Mouse (Mus musculus): ENCODE results near the gene Sptssb. TPM values are rescaled to one million over a fixed set of nuclear protein-coding genes. Genes with fewer than 3 reads are reported as not detected.

The Sptssb gene
- polyA plus RNA-seq, 1 experiment from 2014 or later: 1.1 TPM

DNA sequence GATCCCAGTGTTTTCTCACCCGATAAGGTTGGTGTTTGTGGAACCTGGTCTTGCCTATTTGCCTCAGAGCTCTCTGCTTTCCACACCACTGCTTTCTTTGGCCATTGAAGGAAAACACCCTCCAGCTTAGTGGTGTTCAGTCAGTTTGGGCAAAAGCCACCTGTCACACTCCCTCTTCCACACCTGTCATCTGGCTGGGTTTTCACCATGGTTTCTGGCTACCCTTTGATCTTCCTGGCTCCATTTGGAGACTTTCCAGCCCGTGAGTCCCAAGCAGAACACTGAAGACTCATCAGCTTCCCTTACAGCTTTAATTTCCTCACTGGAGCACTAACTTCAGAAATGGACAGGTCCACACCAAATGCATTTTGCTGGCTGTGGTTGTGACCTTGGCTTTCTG lies 26.1 kb upstream of the Sptssb start:
- H3K4me3 ChIP-seq: no peak overlapping the region
- H3K27ac ChIP-seq: no peak overlapping the region
- H3K27me3 ChIP-seq: no peaks in the 10 kb centered on the region
- no peak overlapping the region for H3K9ac ChIP-seq
- H3K9me3 ChIP-seq (replicated peaks): no peaks in the 10 kb centered on the region
- H3K4me1 ChIP-seq (replicated peaks): no peaks in the 10 kb centered on the region
- no peaks in the 10 kb centered on the region for H3K36me3 ChIP-seq
- ATAC-seq (replicated peaks; ENCODE audit: insufficient number of reproducible peaks, insufficient read depth, low FRiP score, low read depth): no peak
- no peak overlapping the region for H3K4me2 ChIP-seq
- WGBS: 64% methylated on average over 2 of the region's 2 CpGs

DNA sequence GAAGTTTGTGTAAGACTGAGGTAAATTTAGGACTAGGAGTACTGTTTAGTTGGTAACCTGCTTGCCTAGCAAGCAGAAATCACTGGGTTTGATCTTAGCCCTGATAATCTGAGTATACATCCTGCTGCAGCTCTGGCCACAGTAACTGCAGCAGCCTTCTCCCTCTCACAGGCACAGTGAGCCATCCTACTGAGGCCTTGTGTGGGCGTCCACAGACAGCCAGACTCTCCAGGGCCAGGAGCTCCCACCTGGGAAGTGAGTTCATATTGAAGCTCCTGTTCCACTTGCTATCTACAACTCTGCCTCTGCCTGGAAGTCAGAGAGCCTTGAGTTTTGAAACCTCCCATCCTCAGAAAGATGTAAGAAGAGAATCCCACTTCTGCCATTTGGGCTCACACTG lies 24.0 kb upstream of the Sptssb start:
- H3K9ac ChIP-seq: no peak overlapping the region
- no peak overlapping the region for H3K27ac ChIP-seq
- no peak overlapping the region for H3K4me3 ChIP-seq
- no peaks in the 10 kb centered on the region for H3K27me3 ChIP-seq
- H3K9me3 ChIP-seq (replicated peaks): no peaks in the 10 kb centered on the region
- H3K4me2 ChIP-seq: no peak overlapping the region
- H3K36me3 ChIP-seq: no peaks in the 10 kb centered on the region
- no peak for ATAC-seq (replicated peaks; ENCODE audit: insufficient number of reproducible peaks, insufficient read depth, low FRiP score, low read depth)
- WGBS: 74% methylated on average over 1 of the region's 1 CpGs
- H3K4me1 ChIP-seq (replicated peaks): no peaks in the 10 kb centered on the region

DNA sequence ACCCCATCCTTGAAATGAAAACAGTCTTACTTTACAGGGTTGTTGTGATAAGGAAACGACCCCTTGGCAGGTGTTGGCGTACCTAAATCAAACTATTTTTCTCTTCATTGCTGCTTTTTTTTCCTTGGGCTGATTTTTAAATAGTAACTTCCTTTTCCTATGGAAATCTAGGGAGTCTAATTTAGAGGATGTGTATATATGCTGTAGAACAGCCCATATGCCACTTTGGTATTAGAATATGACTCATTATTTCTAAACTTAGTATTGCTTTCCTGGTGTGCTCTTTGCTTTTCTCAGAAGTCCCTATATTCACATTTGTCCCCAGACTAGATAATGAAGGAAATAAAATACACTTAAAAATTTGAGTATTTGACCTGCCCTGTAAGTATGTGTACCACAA lies 17.8 kb upstream of the Sptssb start:
- 62% methylated on average over 2 of the region's 2 CpGs for WGBS
- no peak overlapping the region for H3K27ac ChIP-seq
- no peaks in the 10 kb centered on the region for H3K9me3 ChIP-seq (replicated peaks)
- H3K36me3 ChIP-seq: no peaks in the 10 kb centered on the region
- no peak overlapping the region for H3K4me2 ChIP-seq
- no peak overlapping the region for H3K9ac ChIP-seq
- no peaks in the 10 kb centered on the region for H3K27me3 ChIP-seq
- no peak for ATAC-seq (replicated peaks; ENCODE audit: insufficient number of reproducible peaks, insufficient read depth, low FRiP score, low read depth)
- no peaks in the 10 kb centered on the region for H3K4me1 ChIP-seq (replicated peaks)
- no peak overlapping the region for H3K4me3 ChIP-seq

DNA sequence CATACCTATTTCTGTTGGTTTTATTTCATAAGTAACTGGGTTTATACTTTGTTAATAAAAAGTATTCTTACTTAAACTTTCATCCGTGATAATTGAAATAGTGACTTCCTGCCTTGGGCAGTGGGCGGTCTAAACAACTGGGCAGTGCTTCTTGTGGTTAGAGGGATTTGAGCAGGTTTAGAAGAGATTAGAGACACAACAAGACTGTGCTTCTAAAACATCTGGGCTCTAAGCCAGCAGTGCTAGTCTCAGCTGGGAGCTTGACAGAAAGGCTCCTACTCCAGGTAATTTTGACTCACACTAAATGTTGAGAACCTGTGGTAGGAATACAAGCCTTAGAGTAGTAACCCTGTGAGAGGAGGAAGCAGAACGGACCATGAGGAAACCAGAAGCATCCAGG lies 15.0 kb upstream of the Sptssb start:
- Histone ChIP-seq H3K9ac (no peak overlapping the region), H3K36me3 (no peaks in the 10 kb centered on the region), H3K4me1 (replicated peaks) (no peaks in the 10 kb centered on the region), H3K27me3 (no peaks in the 10 kb centered on the region), H3K27ac (no peak overlapping the region), H3K9me3 (replicated peaks) (no peaks in the 10 kb centered on the region), H3K4me3 (no peak overlapping the region), H3K4me2 (no peak overlapping the region)
- 74% methylated on average over 3 of the region's 3 CpGs for WGBS
- no peak for ATAC-seq (replicated peaks; ENCODE audit: insufficient number of reproducible peaks, insufficient read depth, low FRiP score, low read depth)

DNA sequence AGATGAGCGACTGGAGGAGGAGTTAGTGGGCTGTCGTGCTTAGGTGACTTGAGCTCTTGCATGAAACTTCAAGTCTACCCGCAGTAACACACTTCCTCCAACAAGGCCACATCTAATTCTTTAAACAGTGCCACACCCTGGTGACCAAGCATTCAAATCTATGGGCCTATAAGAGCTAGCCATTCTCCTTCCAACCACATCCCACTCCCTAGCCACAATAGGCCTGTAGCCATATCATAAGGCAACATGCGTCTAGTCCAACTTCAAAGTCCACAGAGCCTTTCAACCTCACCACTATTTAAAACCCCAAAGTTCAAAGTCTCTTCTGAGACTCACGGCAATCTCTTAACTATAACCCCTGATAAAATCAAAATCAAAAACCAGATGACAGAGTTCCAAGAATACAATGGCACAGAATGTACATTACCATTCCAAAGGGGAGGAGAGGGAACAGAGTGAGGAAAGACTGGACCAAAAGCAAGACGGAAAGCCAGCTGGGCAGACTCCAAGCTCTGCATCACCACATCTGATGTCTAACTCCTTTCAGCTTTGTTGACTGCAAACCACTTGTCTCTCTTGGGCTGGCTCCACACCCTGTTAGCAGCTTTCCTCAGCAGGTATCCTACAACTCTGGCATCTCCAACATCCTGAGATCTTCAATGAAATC lies 13.1 kb upstream of the Sptssb start:
- Histone ChIP-seq H3K9ac (no peak overlapping the region), H3K4me3 (no peak overlapping the region), H3K27me3 (no peaks in the 10 kb centered on the region), H3K27ac (no peak overlapping the region), H3K4me1 (replicated peaks) (no peaks in the 10 kb centered on the region), H3K4me2 (no peak overlapping the region), H3K9me3 (replicated peaks) (no peaks in the 10 kb centered on the region), H3K36me3 (no peaks in the 10 kb centered on the region)
- 69% methylated on average over 6 of the region's 6 CpGs for WGBS
- no peak for ATAC-seq (replicated peaks; ENCODE audit: insufficient number of reproducible peaks, insufficient read depth, low FRiP score, low read depth)

DNA sequence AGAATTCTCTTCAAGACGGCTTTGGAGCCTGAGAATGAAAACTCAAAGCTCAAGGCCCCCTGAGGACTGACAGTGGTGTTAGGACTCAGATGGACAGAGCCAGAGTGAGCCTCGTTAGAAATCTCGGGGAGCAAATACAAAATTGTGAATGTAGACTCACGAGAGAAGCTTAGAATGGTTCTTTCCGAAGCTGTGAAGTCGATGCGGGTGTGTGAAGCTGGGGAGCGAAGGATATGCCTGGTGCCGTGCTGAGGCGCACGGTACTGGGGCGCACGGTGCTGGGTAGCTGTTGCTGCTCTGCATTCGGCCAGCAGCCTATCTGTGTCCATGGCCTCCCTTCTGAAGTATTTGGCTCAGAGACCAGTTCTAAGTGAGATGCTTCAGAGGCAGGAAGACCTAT lies 11.4 kb upstream of the Sptssb start:
- H3K27me3 ChIP-seq: no peaks in the 10 kb centered on the region
- H3K27ac ChIP-seq: no peak overlapping the region
- no peaks in the 10 kb centered on the region for H3K9me3 ChIP-seq (replicated peaks)
- H3K9ac ChIP-seq: no peak overlapping the region
- H3K4me3 ChIP-seq: no peak overlapping the region
- 82% methylated on average over 14 of the region's 14 CpGs for WGBS
- no peak overlapping the region for H3K4me2 ChIP-seq
- H3K4me1 ChIP-seq (replicated peaks): no peaks in the 10 kb centered on the region
- no peak for ATAC-seq (replicated peaks; ENCODE audit: insufficient number of reproducible peaks, insufficient read depth, low FRiP score, low read depth)
- no peaks in the 10 kb centered on the region for H3K36me3 ChIP-seq

DNA sequence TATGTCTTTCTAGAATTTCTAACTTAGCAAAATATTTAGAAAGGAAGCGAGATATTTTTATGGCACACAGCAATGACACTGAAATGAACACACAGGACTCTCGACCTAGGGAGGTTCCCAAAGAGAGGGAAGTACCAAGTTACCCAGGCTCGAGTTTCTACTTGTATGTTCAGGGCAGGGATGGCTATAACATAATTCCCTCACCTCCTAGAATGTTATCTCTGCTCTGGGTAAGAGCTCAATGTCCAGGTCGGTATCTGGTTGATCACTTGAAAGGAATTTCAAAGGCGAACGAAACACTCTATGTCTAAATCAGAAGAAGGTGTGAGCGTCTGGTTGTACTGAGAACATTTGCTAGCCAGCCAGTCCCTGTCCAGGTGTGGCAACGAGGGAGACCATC lies 10.0 kb upstream of the Sptssb start:
- Histone ChIP-seq H3K4me1 (replicated peaks) (no peaks in the 10 kb centered on the region), H3K36me3 (no peaks in the 10 kb centered on the region), H3K4me3 (no peak overlapping the region), H3K27me3 (no peaks in the 10 kb centered on the region), H3K4me2 (no peak overlapping the region), H3K9ac (no peak overlapping the region), H3K9me3 (replicated peaks) (no peaks in the 10 kb centered on the region), H3K27ac (no peak overlapping the region)
- ATAC-seq (replicated peaks; ENCODE audit: insufficient number of reproducible peaks, insufficient read depth, low FRiP score, low read depth): no peak
- WGBS: 62% methylated on average over 8 of the region's 8 CpGs

DNA sequence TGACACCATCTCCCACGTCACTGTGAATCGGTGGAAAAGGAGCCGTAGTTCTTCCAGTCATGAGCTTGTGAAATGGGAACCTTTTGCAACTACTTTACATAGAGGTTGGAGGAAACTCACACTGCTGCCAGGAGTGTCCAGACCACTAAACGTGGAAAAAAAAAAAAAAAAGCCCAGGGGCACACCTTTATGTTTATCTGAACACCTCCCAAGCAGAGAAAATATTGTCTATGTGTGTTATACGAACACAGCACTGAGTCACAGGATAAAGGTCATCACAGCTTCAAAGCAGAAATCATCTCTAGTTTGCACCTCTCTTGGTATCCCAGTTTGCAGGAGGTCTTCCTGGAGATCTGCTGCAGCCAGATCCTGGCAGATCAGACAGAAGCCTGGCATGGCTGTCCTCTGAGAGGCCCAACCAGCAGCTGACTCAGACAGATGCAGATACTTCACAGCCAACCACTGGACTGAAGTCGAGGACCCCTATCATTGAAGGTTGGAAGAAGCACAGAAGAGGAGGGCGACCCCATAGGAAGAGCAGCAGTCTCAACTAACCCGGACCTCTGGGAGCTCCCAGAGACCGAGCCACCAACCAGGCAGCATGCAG lies 2.2 kb upstream of the Sptssb start:
- WGBS: 41% methylated on average over 9 of the region's 9 CpGs
- Histone ChIP-seq H3K9ac (no peak overlapping the region), H3K27ac (no peak overlapping the region)

DNA sequence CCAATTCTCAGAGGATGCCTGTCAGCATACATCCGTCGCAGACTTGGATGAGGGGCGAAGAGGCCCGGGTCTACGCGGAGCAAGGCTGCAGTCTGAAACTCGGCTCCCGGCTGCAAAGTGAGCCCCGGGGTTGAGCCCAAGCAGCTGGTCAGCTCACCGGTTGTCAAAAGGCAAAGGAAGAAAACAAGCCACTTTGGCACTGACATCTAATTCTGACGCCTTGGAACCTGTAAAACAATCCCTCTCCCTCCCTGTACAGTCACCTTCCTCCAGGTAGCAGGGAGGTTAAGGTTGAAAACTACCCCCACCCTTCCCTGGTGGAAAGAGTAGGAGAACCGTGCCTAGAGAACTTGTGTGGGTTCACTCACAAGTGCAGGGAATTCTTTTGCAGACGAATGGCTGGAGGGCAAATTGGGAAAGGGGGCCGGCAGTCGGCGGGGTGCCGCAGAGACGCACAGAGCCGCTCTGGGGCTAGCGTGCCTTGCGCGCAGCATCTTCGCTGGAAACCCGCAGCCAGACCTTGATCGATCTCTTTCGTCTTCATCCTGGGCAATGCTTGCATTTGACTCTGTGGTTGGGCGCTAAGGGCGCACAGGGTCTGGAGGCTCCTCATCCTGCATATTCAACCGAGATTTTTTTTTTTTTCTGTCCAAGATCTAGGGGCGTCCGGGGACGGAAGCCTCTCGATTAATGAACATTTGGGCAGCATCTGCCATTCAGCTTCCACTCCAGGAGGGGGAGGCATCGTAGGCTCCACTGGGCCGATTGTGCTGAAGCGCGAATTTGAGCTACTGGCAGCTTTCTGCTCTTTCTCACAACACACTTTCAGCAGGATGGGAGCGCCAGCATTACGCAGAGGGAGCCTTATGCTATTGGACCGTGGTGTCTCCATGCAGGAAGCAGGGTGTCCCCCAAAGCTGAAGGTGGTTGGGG lies 1.1 kb upstream of the Sptssb start:
- WGBS: under 1% methylated on average over 40 of the region's 40 CpGs
- peak overlapping the region; percentile 53 for H3K4me3 ChIP-seq
- H3K36me3 ChIP-seq: no peaks in the 10 kb centered on the region
- ATAC-seq (replicated peaks; ENCODE audit: insufficient number of reproducible peaks, insufficient read depth, low FRiP score, low read depth): peak; percentile 53
- H3K4me2 ChIP-seq: peak overlapping the region; percentile 95
- no peaks in the 10 kb centered on the region for H3K9me3 ChIP-seq (replicated peaks)
- H3K9ac ChIP-seq: peak overlapping the region; percentile 34; the same call in 1 of the 2 replicates
- no peak overlapping the region for H3K27ac ChIP-seq
- H3K4me1 ChIP-seq (replicated peaks): peaks cover 23% of the 10 kb centered on the region
- peaks cover 13% of the 10 kb centered on the region; the same call in 1 of the 2 replicates for H3K27me3 ChIP-seq

More for the DNA sequence above, 2.2 kb upstream of the Sptssb start:
- H3K27me3 ChIP-seq: peaks cover 13% of the 10 kb centered on the region; the same call in 1 of the 2 replicates
- peak overlapping the region; percentile 95 for H3K4me2 ChIP-seq
- H3K4me3 ChIP-seq: peak overlapping the region; percentile 53
- no peaks in the 10 kb centered on the region for H3K9me3 ChIP-seq (replicated peaks)
- no peaks in the 10 kb centered on the region for H3K36me3 ChIP-seq
- ATAC-seq (replicated peaks; ENCODE audit: insufficient number of reproducible peaks, insufficient read depth, low FRiP score, low read depth): no peak
- H3K4me1 ChIP-seq (replicated peaks): peaks cover 23% of the 10 kb centered on the region

DNA sequence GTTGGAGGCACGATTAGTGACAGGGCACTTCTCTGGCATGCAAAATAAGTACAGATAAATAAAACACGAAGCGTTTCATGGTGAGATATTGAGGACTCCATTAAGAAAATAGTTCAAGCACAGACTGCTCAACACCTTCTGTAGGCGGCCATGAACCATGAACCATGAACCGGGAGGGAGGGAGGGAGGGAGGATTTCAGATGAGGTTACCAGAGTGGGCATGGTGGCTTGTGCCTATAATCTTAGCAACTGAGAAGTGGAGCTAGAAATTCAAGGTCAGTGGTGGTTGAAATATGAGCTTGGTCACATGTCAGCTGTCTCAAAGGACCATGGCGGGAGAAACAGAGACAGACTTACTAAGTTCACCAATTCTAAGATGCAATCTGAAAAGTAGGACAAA lies 20.3 kb downstream of the Sptssb start:
- Histone ChIP-seq H3K4me3 (no peak overlapping the region), H3K27ac (no peak overlapping the region), H3K9me3 (replicated peaks) (no peaks in the 10 kb centered on the region), H3K9ac (no peak overlapping the region), H3K4me1 (replicated peaks) (no peaks in the 10 kb centered on the region), H3K27me3 (no peaks in the 10 kb centered on the region), H3K4me2 (no peak overlapping the region), H3K36me3 (no peaks in the 10 kb centered on the region)
- ATAC-seq (replicated peaks; ENCODE audit: insufficient number of reproducible peaks, insufficient read depth, low FRiP score, low read depth): no peak
- 78% methylated on average over 6 of the region's 6 CpGs for WGBS

DNA sequence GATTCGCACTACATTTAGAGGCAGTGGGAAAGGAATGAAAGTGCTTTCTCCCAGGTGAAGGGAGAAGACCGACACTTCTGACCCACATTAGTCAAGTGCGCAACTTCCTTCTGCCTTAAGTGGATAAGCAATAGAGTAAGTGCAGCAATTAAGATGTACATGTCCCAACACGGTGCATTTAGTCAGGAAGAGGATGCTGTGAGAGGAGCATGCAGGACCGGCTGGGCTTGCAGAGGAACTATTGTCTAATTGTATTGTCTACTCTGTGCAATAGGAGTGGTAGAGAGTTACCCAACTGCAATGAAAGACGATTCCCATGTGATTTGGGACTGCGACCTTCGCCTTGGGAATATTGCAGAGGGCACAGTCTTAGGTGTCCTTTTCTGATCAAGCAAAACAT lies 30.2 kb downstream of the Sptssb start:
- Histone ChIP-seq H3K9ac (no peak overlapping the region), H3K4me2 (no peak overlapping the region), H3K4me3 (no peak overlapping the region), H3K9me3 (replicated peaks) (no peaks in the 10 kb centered on the region), H3K27ac (no peak overlapping the region), H3K36me3 (no peaks in the 10 kb centered on the region), H3K27me3 (no peaks in the 10 kb centered on the region), H3K4me1 (replicated peaks) (no peaks in the 10 kb centered on the region)
- 78% methylated on average over 8 of the region's 8 CpGs for WGBS
- no peak for ATAC-seq (replicated peaks; ENCODE audit: insufficient number of reproducible peaks, insufficient read depth, low FRiP score, low read depth)

All from heart, embryonic 15.5 days (tissue).